Mouse (Mus musculus) ES-E14 (cell line): ENCODE results near the gene Psmd12. TPM values are rescaled to one million over a fixed set of nuclear protein-coding genes. Genes with fewer than 3 reads are reported as not detected.

Experiments
- DNase-seq: peaks from one replicate; pipeline ENCODE4 v3.0.0-alpha.2; 2013; ENCODE audit warnings: low read depth, low spot score
- H3K27ac ChIP-seq: 2 replicates; pipeline ENCODE4 v1.5.1; 2012; ENCODE audit warnings: low read depth, mild to moderate bottlenecking, low read length, moderate library complexity, mixed read lengths; ENCODE audit not compliant: poor library complexity, insufficient read depth, severe bottlenecking
- H3K36me3 ChIP-seq: 2 replicates; pipeline ENCODE4 v1.6.1; 2012; ENCODE audit warnings: mild to moderate bottlenecking, low read length, moderate library complexity, mixed read lengths; ENCODE audit not compliant: control insufficient read depth, poor library complexity, insufficient read depth, severe bottlenecking
- H3K4me1 ChIP-seq, 2 experiments: fragments of 150-350 bp in 1 of 2; sonication (generic) in 1 of 2; 2 replicates each; pipeline ENCODE4 v1.6.1; 2012; ENCODE audit warnings: low read length in 2 of 2, mild to moderate bottlenecking in 1 of 2, mixed read lengths in 1 of 2; ENCODE audit not compliant: control insufficient read depth in 2 of 2, insufficient read depth in 2 of 2, poor library complexity in 1 of 2
- H3K4me3 ChIP-seq, 2 experiments: fragments of 150-350 bp in 1 of 2; sonication (generic) in 1 of 2; 2 replicates each; pipeline ENCODE4 v1.5.1; 2012; ENCODE audit warnings: low read length in 2 of 2, low read depth in 1 of 2, mild to moderate bottlenecking in 1 of 2, mixed read lengths in 1 of 2; ENCODE audit not compliant: insufficient read depth in 1 of 2, poor library complexity in 1 of 2, severe bottlenecking in 1 of 2
- H3K9ac ChIP-seq: 2 replicates; pipeline ENCODE4 v1.6.1; 2012; ENCODE audit warnings: low read depth, mild to moderate bottlenecking, low read length, mixed read lengths; ENCODE audit not compliant: poor library complexity, insufficient read depth, severe bottlenecking
- H3K9me3 ChIP-seq: fragments of 150-350 bp; sonication (generic); 2 replicates; pipeline ENCODE4 v1.6.1; 2012; ENCODE audit warnings: low read depth, mild to moderate bottlenecking, low read length; ENCODE audit not compliant: control insufficient read depth, insufficient read depth
- CHD2 ChIP-seq: IDR thresholded peaks from 2 replicates; pipeline ENCODE4 v1.6.1; 2014; ENCODE audit warnings: mild to moderate bottlenecking, low read depth, low read length, inconsistent platforms
- HCFC1 ChIP-seq: IDR thresholded peaks from 2 replicates; pipeline ENCODE4 v1.6.1; 2012; ENCODE audit warnings: low read length, inconsistent platforms, borderline replicate concordance; ENCODE audit not compliant: insufficient read depth
- MAFK ChIP-seq: IDR thresholded peaks from 2 replicates; pipeline ENCODE4 v1.6.1; 2014; ENCODE audit warnings: mild to moderate bottlenecking, low read depth, low read length, inconsistent platforms; ENCODE audit not compliant: insufficient read depth
- ZC3H11A ChIP-seq: IDR thresholded peaks from 2 replicates; pipeline ENCODE4 v1.6.1; 2012; ENCODE audit warnings: low read depth, mild to moderate bottlenecking, inconsistent platforms, low read length, borderline replicate concordance
- ZNF384 ChIP-seq: IDR thresholded peaks from 2 replicates; pipeline ENCODE4 v1.6.1; 2012; ENCODE audit warnings: low read depth, low read length, inconsistent platforms
- in situ Hi-C, 2 experiments: fragments of 600-800 bp; cut with MboI; formaldehyde crosslinking; loops; one replicate each; pipeline ENCODE4 v1.15.1; 2025; ENCODE audit warnings: low sequenced_read_pairs in 2 of 2, inconsistent platforms in 1 of 2; ENCODE audit not compliant: unreplicated experiment in 2 of 2
- total RNA-seq: library from RNA; depleted of rRNA; stranded (reverse); fragments of 300-350 nt; gene quantifications from 2 replicates; pipeline ENCODE4 v1.2.3, GENCODE M21; 2012; rRNA removed

The Psmd12 gene
- 72.7 and 140 TPM in 2 replicates for total RNA-seq

DNA sequence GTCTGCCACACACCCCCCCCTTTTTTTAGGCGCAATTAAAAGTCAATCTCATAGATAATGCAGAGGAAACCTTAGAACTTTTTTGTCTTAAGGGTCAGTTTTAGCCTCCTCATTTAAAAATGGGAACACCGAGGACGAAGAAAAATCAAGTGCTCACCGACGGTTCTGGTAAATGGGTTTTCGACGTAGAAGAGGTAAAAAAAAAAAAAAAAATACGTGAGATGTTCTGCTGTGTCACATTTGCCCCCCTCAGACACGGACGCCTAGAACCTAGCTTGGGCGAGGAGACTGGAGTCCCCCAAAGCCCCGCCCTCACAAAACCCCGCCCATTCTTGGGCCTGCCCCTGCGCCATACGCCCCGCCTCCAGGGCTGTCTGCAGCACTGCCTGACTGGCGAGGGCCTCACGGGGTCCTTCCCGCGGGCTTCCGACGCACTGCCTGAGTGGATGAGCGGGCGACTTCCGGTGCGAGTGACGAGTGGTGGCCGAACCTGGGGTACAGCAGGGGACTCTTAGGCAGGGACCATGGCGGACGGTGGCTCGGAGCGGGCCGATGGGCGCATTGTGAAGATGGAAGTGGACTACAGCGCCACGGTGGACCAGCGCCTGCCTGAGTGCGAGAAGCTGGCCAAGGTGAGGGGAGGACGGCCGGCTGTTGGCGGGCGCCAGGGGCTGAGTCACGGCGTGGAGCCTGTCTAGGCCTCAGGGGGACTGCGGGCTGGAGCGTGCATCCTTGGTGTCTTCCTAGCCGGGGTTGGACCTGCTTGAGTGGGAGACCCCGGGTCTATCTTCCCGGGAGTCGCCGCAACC is at the start of gene Psmd12:
Gene Psmd12, plus strand, starts transcription at position 432 of the 809 bp plus-strand sequence.
- DNase-seq: peak; percentile 95
- Histone ChIP-seq H3K9me3 (no peaks in the 10 kb centered on the region), H3K27ac (peak within 1 kb of the TSS; percentile 87), H3K36me3 (no peaks in the 10 kb centered on the region), H3K9ac (peak within 1 kb of the TSS; percentile 99), H3K4me3 (peak within 1 kb of the TSS; percentile 91 to 100), H3K4me1 (peaks cover 3 to 6% of the 10 kb centered on the region in 2 experiments; a peak in 2 of 4 replicates)
- in situ Hi-C loops: no loop called here
- TF ChIP-seq ZC3H11A: no peak
- TF ChIP-seq CHD2: no peak
- TF ChIP-seq MAFK: peak; percentile 37; the same call in 1 of the 2 replicates
- peak; percentile 57; the same call in 1 of the 2 replicates for TF ChIP-seq ZNF384
- TF ChIP-seq HCFC1: peak; percentile 75

DNA sequence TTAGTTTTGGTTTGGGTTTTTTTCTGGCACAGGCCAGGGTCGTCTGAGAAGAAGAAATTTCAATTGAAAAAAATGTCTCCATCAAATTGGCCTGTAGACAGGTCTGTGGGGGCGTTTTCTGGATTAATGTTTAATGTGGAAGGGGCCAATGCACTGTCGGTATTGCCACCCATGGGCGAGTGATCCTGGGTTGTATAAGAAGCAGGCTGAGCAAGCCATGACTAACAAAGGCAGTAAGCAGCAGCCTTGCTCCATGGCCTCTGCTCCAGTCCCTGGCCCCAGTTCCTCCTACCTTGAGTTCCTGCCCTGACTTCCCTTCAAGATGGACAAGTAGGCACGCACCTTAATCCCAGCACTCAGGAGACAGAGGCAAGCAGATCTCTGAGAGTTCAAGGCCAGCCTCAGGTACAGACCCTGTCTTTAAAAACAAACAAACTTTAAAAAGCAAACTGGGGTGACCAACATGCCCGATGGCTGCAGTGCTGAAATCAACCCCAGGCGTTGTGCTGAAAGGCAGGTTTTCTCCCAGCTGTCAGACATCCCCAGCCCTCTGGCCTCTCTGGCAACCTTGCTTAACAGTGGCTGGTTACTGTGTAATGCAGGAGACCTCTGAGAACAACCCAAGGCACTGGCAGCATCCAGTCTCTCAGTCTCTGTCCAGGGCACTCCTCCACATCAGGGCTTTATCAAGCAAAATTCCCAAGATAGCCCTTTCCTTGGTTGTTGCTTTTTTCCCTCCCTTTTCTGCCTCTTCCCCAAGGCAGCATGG is 47.9 kb upstream of the Psmd12 start:
- Histone ChIP-seq H3K9ac (no peak overlapping the region; the same call in 1 of the 2 replicates), H3K36me3 (no peaks in the 10 kb centered on the region), H3K27ac (peak overlapping the region; percentile 9; the same call in 1 of the 2 replicates), H3K9me3 (no peaks in the 10 kb centered on the region), H3K4me1 (peaks cover 11 to 12% of the 10 kb centered on the region in 2 experiments), H3K4me3 (no peak overlapping the region)
- in situ Hi-C loops: no loop called here
- TF ChIP-seq ZC3H11A: no peak
- no peak for TF ChIP-seq HCFC1
- no peak for TF ChIP-seq MAFK
- no peak for TF ChIP-seq CHD2
- no peak for TF ChIP-seq ZNF384
- DNase-seq: no peak

DNA sequence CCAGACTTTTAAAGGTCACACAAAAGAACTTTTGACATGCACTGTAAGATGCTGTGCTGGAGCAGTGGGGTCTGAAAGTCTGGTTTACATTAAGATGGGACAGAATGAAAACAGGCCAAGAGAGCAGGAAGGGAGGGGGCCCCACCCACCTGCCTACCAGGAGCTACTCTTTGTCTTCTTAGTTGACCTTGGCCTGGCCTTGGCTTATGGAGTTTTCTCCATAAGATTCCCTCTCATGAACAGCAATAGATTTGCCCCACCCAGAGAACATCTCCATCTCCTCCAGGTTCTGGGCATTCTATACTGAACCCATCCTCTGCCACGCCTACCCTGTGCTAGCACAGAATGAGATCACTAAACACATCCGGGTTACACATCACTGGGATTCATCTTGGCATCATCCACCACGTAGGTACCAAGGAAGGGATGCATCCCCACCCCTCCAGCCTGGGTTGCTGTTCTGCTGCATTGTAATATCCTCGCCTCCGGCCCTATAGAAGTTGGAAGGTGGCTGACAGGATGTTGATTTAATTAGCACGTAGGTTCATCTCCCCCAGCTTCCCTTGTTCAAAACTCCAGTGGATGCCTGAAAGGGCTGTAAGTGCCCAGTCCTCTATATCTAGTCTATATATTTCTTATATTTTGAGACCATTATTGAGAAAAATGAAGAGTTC is 43.4 kb upstream of the Psmd12 start:
- H3K4me3 ChIP-seq: peak overlapping the region; percentile 5 to 35
- in situ Hi-C loops: no loop called here
- H3K27ac ChIP-seq: peak overlapping the region; percentile 97
- peaks cover 12 to 21% of the 10 kb centered on the region in 2 experiments for H3K4me1 ChIP-seq
- no peaks in the 10 kb centered on the region for H3K9me3 ChIP-seq
- peak overlapping the region; percentile 52; the same call in 1 of the 2 replicates for H3K9ac ChIP-seq
- TF ChIP-seq MAFK (no peak), ZNF384 (no peak), ZC3H11A (no peak), HCFC1 (no peak), CHD2 (no peak)
- H3K36me3 ChIP-seq: no peaks in the 10 kb centered on the region
- peak; percentile 78 for DNase-seq

DNA sequence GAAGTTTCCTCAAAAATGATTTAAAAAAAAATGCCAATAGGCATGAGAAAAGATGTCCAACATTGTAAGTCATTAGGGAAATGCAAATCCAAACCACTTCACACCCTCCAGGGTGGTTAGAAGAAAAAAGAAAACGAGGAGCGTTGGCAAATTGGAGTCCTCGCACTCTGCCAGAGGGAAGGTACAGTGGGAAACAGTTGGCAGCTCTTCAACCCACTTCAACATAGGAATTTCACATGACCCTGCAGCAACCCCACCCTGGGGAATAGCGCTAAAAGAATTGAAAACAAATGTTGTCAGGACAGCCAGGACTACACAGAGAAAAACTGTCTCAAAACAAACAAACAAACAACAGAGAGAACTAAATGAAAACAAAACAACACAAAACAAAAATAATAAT is 41.6 kb upstream of the Psmd12 start:
- H3K4me1 ChIP-seq: peaks cover 18 to 23% of the 10 kb centered on the region in 2 experiments
- no peak for DNase-seq
- no peak overlapping the region for H3K9ac ChIP-seq
- TF ChIP-seq ZNF384 (no peak), CHD2 (no peak), HCFC1 (no peak), MAFK (no peak), ZC3H11A (no peak)
- H3K27ac ChIP-seq: peak overlapping the region; percentile 97; the same call in 1 of the 2 replicates
- no peaks in the 10 kb centered on the region for H3K36me3 ChIP-seq
- in situ Hi-C loops: no loop called here
- H3K4me3 ChIP-seq: no peak overlapping the region
- no peaks in the 10 kb centered on the region for H3K9me3 ChIP-seq
